Mouse (Mus musculus) spleen, postnatal 4 days (tissue): Measurements from ENCODE around the gene Cfap74.
A peak's percentile ranks its signal among the peaks of the same experiment; 100 is the strongest.
"Not testable (repeated sequence)": the region's sequence is repeated elsewhere in the genome, so short reads cannot be mapped to it uniquely, and the experiment has no call there.

Source experiments
- DNase-seq, 2 experiments: peaks; one replicate each; pipeline ENCODE4 v3.0.0; 2022; ENCODE audit warnings: low spot score in 2 of 2

Gene Cfap74

GRCm38 (mm10) chr4:155469590-155470262 is 60.7 kb downstream of the Cfap74 start:
- peak in 1 of 2 experiments; percentile 60 for DNase-seq

- peak in 1 of 2 experiments; percentile 57 for DNase-seq
Observed at GRCm38 (mm10) chr4:155470263-155470953, 61.4 kb downstream of the Cfap74 start.

- peak in 1 of 2 experiments; percentile 52 for DNase-seq
Observed at GRCm38 (mm10) chr4:155470997-155471396, 62.0 kb downstream of the Cfap74 start.

GRCm38 (mm10) chr4:155471406-155471805 is 62.4 kb downstream of the Cfap74 start:
- DNase-seq, result no peak

GRCm38 (mm10) chr4:155472716-155473290 is 63.8 kb downstream of the Cfap74 start:
- DNase-seq, result no peak

GRCm38 (mm10) chr4:155473319-155473718 is 64.3 kb downstream of the Cfap74 start:
- peak in 1 of 2 experiments; percentile 59 for DNase-seq

GRCm38 (mm10) chr4:155473796-155474195 is 64.8 kb downstream of the Cfap74 start:
- not testable (repeated sequence) for DNase-seq

GRCm38 (mm10) chr4:155481381-155482124 is 72.6 kb downstream of the Cfap74 start:
- DNase-seq, result peak; percentile 79 to 95

- no peak for DNase-seq
Observed at GRCm38 (mm10) chr4:155482125-155482480, 73.1 kb downstream of the Cfap74 start.

GRCm38 (mm10) chr4:155482733-155483540 is 73.9 kb downstream of the Cfap74 start:
- no peak for DNase-seq

- no peak for DNase-seq
Observed at GRCm38 (mm10) chr4:155485521-155485920, 76.5 kb downstream of the Cfap74 start.

GRCm38 (mm10) chr4:155487746-155488145 is 78.8 kb downstream of the Cfap74 start:
- no peak for DNase-seq

GRCm38 (mm10) chr4:155488232-155489025 is 79.4 kb downstream of the Cfap74 start:
- DNase-seq, result peak; percentile 69 to 78

- no peak for DNase-seq
Observed at GRCm38 (mm10) chr4:155489101-155489970, 80.3 kb downstream of the Cfap74 start.

- DNase-seq, result no peak
Observed at GRCm38 (mm10) chr4:155490456-155490855, 81.5 kb downstream of the Cfap74 start.

GRCm38 (mm10) chr4:155490990-155491504 is 82.1 kb downstream of the Cfap74 start, which contains the start of gene Gnb1:
Gene Gnb1 (plus strand): TSS chr4:155491361.
- peak; percentile 94 to 99 for DNase-seq

- DNase-seq, result no peak
Observed at GRCm38 (mm10) chr4:155491529-155492130, 82.6 kb downstream of the Cfap74 start.

GRCm38 (mm10) chr4:155492131-155492633 is 83.2 kb downstream of the Cfap74 start:
- DNase-seq, result peak; percentile 53 to 84

GRCm38 (mm10) chr4:155494891-155495290 is 85.9 kb downstream of the Cfap74 start:
- no peak for DNase-seq
